Mouse (Mus musculus): ENCODE data around the gene Hrh1. TPM values are rescaled to one million over a fixed set of nuclear protein-coding genes. Genes with fewer than 3 reads are reported as not detected.

Gene Hrh1
- polyA plus RNA-seq, 1 experiment from 2014 or later: 0.97 TPM

GRCm38 (mm10) chr6:114408278-114408677 is 10.5 kb downstream of the Hrh1 start:
- Histone ChIP-seq H3K4me3 (replicated peaks) (no peak overlapping the region), H3K36me3 (no peaks in the 10 kb centered on the region), H3K9ac (no peak overlapping the region), H3K9me3 (no peaks in the 10 kb centered on the region), H3K27me3 (replicated peaks) (0 out of 2 replicates have a peak, but pooled peaks cover 6% of the 10 kb centered on the region), H3K4me1 (replicated peaks) (peaks cover 8% of the 10 kb centered on the region; the same call in 1 of the 2 replicates), H3K4me2 (replicated peaks) (0 out of 2 replicates have a peak overlapping the region, but pooled peaks have one; percentile 1), H3K27ac (no peak overlapping the region)
- 40% methylated on average over 17 of the region's 17 CpGs for WGBS
- ATAC-seq: peak; percentile 73

GRCm38 (mm10) chr6:114411913-114412312 is 14.2 kb downstream of the Hrh1 start:
- Histone ChIP-seq H3K4me3 (replicated peaks) (no peak overlapping the region), H3K9me3 (no peaks in the 10 kb centered on the region), H3K4me1 (replicated peaks) (no peaks in the 10 kb centered on the region), H3K9ac (no peak overlapping the region), H3K27me3 (replicated peaks) (0 out of 2 replicates have a peak, but pooled peaks cover 6% of the 10 kb centered on the region), H3K36me3 (no peaks in the 10 kb centered on the region), H3K4me2 (replicated peaks) (no peak overlapping the region), H3K27ac (no peak overlapping the region)
- 58% methylated on average over 8 of the region's 8 CpGs for WGBS
- no peak for ATAC-seq

- H3K27ac ChIP-seq: no peak overlapping the region
- no peaks in the 10 kb centered on the region for H3K4me1 ChIP-seq (replicated peaks)
- no peak overlapping the region for H3K4me2 ChIP-seq (replicated peaks)
- H3K27me3 ChIP-seq (replicated peaks): 0 out of 2 replicates have a peak, but pooled peaks cover 6% of the 10 kb centered on the region
- WGBS: 58% methylated on average over 8 of the region's 8 CpGs
- H3K9ac ChIP-seq: no peak overlapping the region
- no peak for ATAC-seq
- no peak overlapping the region for H3K4me3 ChIP-seq (replicated peaks)
- no peaks in the 10 kb centered on the region for H3K9me3 ChIP-seq
- H3K36me3 ChIP-seq: no peaks in the 10 kb centered on the region
These were observed 16.8 kb downstream of the Hrh1 start for GRCm38 (mm10) chr6:114414510-114414909.

- Histone ChIP-seq H3K4me2 (replicated peaks) (no peak overlapping the region), H3K4me3 (replicated peaks) (no peak overlapping the region), H3K9ac (no peak overlapping the region), H3K9me3 (no peaks in the 10 kb centered on the region), H3K27ac (no peak overlapping the region), H3K36me3 (no peaks in the 10 kb centered on the region), H3K27me3 (replicated peaks) (no peaks in the 10 kb centered on the region), H3K4me1 (replicated peaks) (no peaks in the 10 kb centered on the region; the same call in 1 of the 2 replicates)
- ATAC-seq: no peak
- WGBS: 66% methylated on average over 2 of the region's 2 CpGs
These were observed 20.3 kb downstream of the Hrh1 start for GRCm38 (mm10) chr6:114418037-114418436.

- Histone ChIP-seq H3K4me2 (replicated peaks) (no peak overlapping the region), H3K9ac (no peak overlapping the region), H3K4me3 (replicated peaks) (no peak overlapping the region), H3K9me3 (no peaks in the 10 kb centered on the region), H3K27me3 (replicated peaks) (no peaks in the 10 kb centered on the region), H3K36me3 (no peaks in the 10 kb centered on the region), H3K4me1 (replicated peaks) (no peaks in the 10 kb centered on the region; the same call in 1 of the 2 replicates), H3K27ac (no peak overlapping the region)
- no peak for ATAC-seq
These were observed 23.3 kb downstream of the Hrh1 start for GRCm38 (mm10) chr6:114421061-114421460.

- Histone ChIP-seq H3K4me2 (replicated peaks) (no peak overlapping the region), H3K9ac (no peak overlapping the region), H3K4me3 (replicated peaks) (no peak overlapping the region), H3K36me3 (no peaks in the 10 kb centered on the region), H3K9me3 (no peaks in the 10 kb centered on the region), H3K4me1 (replicated peaks) (no peaks in the 10 kb centered on the region; the same call in 1 of the 2 replicates), H3K27ac (no peak overlapping the region), H3K27me3 (replicated peaks) (no peaks in the 10 kb centered on the region)
- ATAC-seq: peak; percentile 69
- 53% methylated on average over 9 of the region's 9 CpGs for WGBS
These were observed 25.4 kb downstream of the Hrh1 start for GRCm38 (mm10) chr6:114423051-114423676.

- Histone ChIP-seq H3K4me1 (replicated peaks) (no peaks in the 10 kb centered on the region; the same call in 1 of the 2 replicates), H3K9ac (no peak overlapping the region), H3K27me3 (replicated peaks) (no peaks in the 10 kb centered on the region), H3K4me2 (replicated peaks) (no peak overlapping the region), H3K9me3 (no peaks in the 10 kb centered on the region), H3K27ac (no peak overlapping the region), H3K36me3 (no peaks in the 10 kb centered on the region), H3K4me3 (replicated peaks) (no peak overlapping the region)
- no peak for ATAC-seq
- WGBS: 26% methylated on average over 5 of the region's 5 CpGs
These were observed 27.6 kb downstream of the Hrh1 start for GRCm38 (mm10) chr6:114425343-114425742.

GRCm38 (mm10) chr6:114427641-114428040 is 29.9 kb downstream of the Hrh1 start:
- Histone ChIP-seq H3K27me3 (replicated peaks) (no peaks in the 10 kb centered on the region), H3K36me3 (no peaks in the 10 kb centered on the region), H3K27ac (no peak overlapping the region), H3K4me2 (replicated peaks) (no peak overlapping the region), H3K9me3 (no peaks in the 10 kb centered on the region), H3K4me1 (replicated peaks) (no peaks in the 10 kb centered on the region; the same call in 1 of the 2 replicates), H3K9ac (no peak overlapping the region), H3K4me3 (replicated peaks) (no peak overlapping the region)
- 0 out of 2 replicates have a peak, but pooled peaks have one; percentile 8 for ATAC-seq
- WGBS: 87% methylated on average over 13 of the region's 13 CpGs

- ATAC-seq: no peak
- Histone ChIP-seq H3K9me3 (no peaks in the 10 kb centered on the region), H3K27ac (no peak overlapping the region), H3K9ac (no peak overlapping the region), H3K36me3 (no peaks in the 10 kb centered on the region), H3K4me1 (replicated peaks) (no peaks in the 10 kb centered on the region), H3K27me3 (replicated peaks) (no peaks in the 10 kb centered on the region), H3K4me2 (replicated peaks) (no peak overlapping the region), H3K4me3 (replicated peaks) (no peak overlapping the region)
- WGBS: 68% methylated on average over 16 of the region's 16 CpGs
These were observed 31.1 kb downstream of the Hrh1 start for GRCm38 (mm10) chr6:114428831-114429230.

GRCm38 (mm10) chr6:114432591-114432990 is 34.9 kb downstream of the Hrh1 start:
- no peak; the same call in 1 of the 2 replicates for ATAC-seq
- Histone ChIP-seq H3K4me2 (replicated peaks) (no peak overlapping the region), H3K9me3 (no peaks in the 10 kb centered on the region), H3K36me3 (no peaks in the 10 kb centered on the region), H3K4me3 (replicated peaks) (no peak overlapping the region), H3K9ac (no peak overlapping the region), H3K27me3 (replicated peaks) (no peaks in the 10 kb centered on the region), H3K4me1 (replicated peaks) (no peaks in the 10 kb centered on the region), H3K27ac (no peak overlapping the region)
- WGBS: 46% methylated on average over 3 of the region's 3 CpGs

GRCm38 (mm10) chr6:114434524-114434923 is 36.8 kb downstream of the Hrh1 start:
- ATAC-seq: no peak
- 82% methylated on average over 5 of the region's 5 CpGs for WGBS
- H3K36me3 ChIP-seq: no peaks in the 10 kb centered on the region

GRCm38 (mm10) chr6:114440302-114440701 is 42.6 kb downstream of the Hrh1 start:
- 67% methylated on average over 2 of the region's 2 CpGs for WGBS
- Histone ChIP-seq H3K4me3 (replicated peaks) (no peak overlapping the region), H3K9me3 (no peaks in the 10 kb centered on the region), H3K36me3 (no peaks in the 10 kb centered on the region), H3K27ac (no peak overlapping the region), H3K4me1 (replicated peaks) (no peaks in the 10 kb centered on the region), H3K27me3 (replicated peaks) (no peaks in the 10 kb centered on the region), H3K4me2 (replicated peaks) (no peak overlapping the region), H3K9ac (no peak overlapping the region)
- ATAC-seq: no peak

More at GRCm38 (mm10) chr6:114434524-114434923, 36.8 kb downstream of the Hrh1 start:
- Histone ChIP-seq H3K27ac (no peak overlapping the region), H3K4me2 (replicated peaks) (no peak overlapping the region), H3K9ac (no peak overlapping the region), H3K4me3 (replicated peaks) (no peak overlapping the region), H3K4me1 (replicated peaks) (no peaks in the 10 kb centered on the region), H3K9me3 (no peaks in the 10 kb centered on the region), H3K27me3 (replicated peaks) (no peaks in the 10 kb centered on the region)
